Mouse (Mus musculus) kidney, postnatal 36 days (tissue): Measurements from ENCODE around the gene Camk1d.

Experiments
- DNase-seq, 2 experiments: peaks; one replicate each; pipeline ENCODE4 v3.0.0; 2021 to 2022; ENCODE audit warnings: mixed read lengths in 2 of 2

Gene Camk1d

DNA sequence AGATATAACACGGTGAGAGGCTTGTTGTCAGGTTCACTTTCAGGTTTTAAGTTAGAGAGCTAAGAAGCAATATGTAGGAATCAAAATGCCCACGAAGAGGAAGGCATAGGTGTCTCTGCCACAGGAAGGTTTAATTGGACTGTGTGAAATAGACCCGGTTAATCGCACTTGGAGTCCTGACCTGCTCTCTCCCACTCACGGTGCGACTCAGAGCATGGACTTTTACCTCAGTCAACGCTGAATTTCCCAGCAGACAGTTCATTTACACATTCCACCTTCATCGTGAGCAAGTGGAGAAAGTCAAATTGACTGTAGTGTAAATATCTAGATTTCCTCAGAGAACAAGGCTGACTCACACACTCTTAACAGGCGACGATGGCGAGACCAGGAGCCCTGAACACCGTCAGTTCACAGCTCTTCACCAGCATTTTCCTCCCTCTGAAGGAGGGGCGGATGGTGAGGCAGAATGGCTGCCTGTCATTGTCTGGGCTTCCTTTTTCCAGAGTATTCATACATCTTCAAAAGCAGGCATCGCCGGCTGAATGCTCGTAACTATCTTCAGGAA, 255.6 kb downstream of the Camk1d start:
- no peak for DNase-seq

DNA sequence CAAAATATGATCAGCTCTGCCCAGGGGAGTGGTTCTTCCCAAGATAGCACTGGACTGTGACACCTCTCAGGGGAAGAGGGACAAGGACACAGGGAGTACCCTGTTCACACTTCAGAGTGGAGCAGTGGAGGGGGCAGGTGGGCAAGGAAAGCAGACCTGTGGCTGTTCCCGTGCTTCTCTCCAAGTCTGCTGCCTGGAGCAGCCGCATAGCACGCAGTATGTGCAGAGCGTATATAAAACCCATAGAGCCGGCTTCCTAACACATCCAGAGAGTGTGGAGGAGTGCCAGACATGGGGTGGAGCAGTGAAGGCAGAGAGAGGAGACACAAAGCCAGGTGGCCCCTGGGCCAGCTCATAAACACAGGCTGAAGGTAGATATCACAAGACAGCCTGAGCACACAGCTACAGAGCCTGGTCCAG, 256.2 kb downstream of the Camk1d start:
- DNase-seq: no peak

- no peak for DNase-seq
Measured at GRCm38 (mm10) chr2:5456108-5456507, 258.2 kb downstream of the Camk1d start.

DNA sequence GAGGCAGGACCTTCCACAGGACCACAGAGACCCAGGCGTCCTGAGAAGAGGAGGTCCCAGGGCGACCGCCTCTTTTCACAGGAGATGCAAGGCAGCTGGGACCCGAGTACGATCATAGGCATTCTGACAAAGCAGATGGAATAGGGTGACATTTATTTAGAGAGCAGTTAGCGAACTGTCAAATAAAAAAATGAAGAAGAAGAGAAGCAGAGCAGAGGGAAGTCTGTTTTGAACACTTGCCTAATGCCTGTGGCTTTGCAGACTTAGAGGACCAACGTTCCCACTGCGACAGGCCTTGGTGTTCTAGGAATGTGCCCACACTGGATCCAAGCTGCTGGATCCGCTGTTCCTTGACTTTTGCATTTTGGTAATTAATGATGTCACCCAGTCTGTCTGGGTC, 259.5 kb downstream of the Camk1d start:
- peak in 1 of 2 experiments; percentile 1 for DNase-seq

DNA sequence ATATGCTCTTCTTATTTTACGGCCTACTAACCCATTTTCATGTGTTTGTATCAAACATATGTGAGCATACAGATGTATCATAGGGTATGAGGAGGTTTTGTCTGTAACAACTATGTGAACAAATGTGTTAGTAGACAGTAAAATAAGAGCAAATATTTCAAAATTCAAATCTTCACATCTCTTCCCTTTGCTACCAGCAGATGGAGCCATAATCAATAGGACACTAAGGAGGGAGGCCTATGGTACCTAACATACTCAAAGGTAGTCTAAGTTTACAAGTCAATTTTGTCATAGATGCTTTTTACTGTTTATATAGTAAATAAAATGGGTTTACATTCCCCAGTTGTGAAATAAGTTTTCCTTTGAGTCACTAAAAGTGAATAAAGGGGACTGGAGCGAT, 262.7 kb downstream of the Camk1d start:
- DNase-seq: peak; percentile 4 to 14

DNA sequence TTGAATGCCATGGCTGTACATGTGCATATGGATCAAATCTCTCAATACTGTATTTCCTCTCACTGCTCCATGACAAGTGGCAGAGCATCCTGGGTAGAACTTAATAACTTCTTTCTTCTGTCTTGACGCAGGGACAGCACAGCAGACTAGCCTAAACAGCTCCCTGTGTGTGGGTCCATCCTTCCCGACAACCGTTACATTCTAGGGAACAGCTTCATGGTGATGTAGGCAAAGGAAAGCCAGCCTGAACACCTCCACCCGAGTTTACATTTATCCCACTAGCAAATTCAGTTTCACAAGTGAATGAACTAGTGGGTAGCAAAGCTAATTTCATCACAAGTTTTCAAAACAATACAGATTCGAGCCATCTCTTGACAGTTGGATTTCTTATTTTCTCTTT, 269.0 kb downstream of the Camk1d start:
- DNase-seq: no peak

GRCm38 (mm10) chr2:5437690-5438089, 276.6 kb downstream of the Camk1d start:
- DNase-seq: no peak

DNA sequence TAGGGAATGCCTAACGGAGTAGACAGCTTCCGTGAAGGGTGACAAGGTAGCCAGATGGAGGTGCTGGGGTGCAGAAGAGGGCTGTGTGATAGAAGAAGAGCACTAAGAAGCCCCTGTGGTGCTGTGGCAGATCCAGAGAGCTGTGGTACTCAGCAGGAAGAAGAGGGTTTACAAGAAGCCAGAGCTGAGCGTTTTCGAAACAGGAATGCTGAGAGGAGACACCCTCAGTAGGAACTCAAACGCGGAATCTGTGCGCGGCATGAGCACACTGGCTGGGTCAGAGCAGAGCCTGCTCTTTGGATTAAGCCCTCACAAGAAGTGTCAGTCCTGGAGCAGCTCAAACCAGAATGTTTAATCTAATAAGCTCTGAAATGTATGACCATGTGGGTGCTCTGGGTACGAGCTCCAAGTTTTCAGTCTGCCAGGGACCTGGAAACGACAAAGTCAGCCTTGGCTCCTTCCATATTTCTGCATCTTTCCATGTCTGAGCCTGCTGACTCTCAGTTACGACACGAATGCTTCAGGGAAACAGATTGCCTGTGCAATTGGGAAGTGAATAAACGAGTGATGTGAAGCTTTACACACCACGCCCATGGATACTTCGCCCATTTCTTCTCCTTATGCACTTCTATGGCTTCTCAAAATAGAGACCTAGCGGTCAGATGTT, 278.6 kb downstream of the Camk1d start:
- DNase-seq: no peak

GRCm38 (mm10) chr2:5431309-5431708, 283.0 kb downstream of the Camk1d start:
- DNase-seq: peak; percentile 16 to 34

- no peak for DNase-seq
Measured at GRCm38 (mm10) chr2:5429921-5430320, 284.4 kb downstream of the Camk1d start.

GRCm38 (mm10) chr2:5426110-5426509, 288.2 kb downstream of the Camk1d start:
- no peak for DNase-seq

- no peak for DNase-seq
Measured at GRCm38 (mm10) chr2:5425612-5426011, 288.7 kb downstream of the Camk1d start.

DNA sequence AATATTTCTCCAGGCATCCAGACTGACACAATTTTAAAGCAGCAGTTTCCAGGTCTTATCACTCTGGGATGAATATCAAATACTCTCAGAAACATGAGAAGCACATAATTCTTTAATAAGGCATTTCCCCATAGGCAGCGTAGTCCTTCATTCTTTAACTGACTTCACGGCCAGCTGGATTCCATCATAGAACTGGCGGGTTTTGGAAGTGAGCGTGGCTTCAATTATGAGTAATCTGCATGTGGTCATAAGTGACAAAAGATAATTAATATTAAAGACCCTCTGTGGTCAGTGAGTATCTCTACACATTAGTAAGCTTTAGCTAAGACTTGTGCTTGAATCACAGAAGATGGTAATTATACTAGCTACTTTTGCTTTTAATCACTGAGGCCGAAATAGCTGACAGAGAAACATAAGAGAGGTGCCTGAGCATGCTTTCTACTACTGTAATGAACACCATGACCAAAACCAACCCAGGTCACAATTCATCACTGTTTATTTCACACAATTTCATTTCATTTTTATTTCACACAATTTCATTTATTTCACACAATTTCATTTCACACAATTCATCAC, 293.6 kb downstream of the Camk1d start:
- no peak for DNase-seq

GRCm38 (mm10) chr2:5418802-5419201, 295.5 kb downstream of the Camk1d start:
- DNase-seq: no peak

- peak in 1 of 2 experiments; percentile 23 for DNase-seq
Measured at GRCm38 (mm10) chr2:5417158-5418032, 296.9 kb downstream of the Camk1d start.

DNA sequence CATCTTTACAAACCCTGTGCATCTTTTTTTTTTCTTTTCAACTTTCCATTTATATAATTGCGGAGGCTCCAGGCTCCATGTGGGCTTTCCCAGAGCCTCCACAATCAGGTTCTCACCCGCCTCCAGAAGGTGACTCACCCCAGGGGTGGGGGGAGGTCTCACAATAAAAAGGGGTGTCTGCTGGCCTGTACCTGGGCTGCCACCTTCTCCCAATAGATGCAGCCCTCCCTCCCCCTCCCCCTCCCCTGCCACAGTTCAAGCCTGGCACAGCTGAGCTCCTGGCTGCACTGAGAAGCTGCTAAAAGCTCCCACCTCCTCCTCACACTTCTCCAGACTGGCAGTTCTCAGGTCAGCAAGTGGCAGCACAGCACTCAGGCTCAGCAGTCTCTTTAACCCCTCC, 302.5 kb downstream of the Camk1d start:
- no peak for DNase-seq

GRCm38 (mm10) chr2:5403850-5404249, 310.5 kb downstream of the Camk1d start:
- DNase-seq: peak in 1 of 2 experiments; percentile 41

GRCm38 (mm10) chr2:5402036-5402435, 312.3 kb downstream of the Camk1d start:
- no peak for DNase-seq

- DNase-seq: no peak
Measured at GRCm38 (mm10) chr2:5398505-5398904, 315.8 kb downstream of the Camk1d start.

DNA sequence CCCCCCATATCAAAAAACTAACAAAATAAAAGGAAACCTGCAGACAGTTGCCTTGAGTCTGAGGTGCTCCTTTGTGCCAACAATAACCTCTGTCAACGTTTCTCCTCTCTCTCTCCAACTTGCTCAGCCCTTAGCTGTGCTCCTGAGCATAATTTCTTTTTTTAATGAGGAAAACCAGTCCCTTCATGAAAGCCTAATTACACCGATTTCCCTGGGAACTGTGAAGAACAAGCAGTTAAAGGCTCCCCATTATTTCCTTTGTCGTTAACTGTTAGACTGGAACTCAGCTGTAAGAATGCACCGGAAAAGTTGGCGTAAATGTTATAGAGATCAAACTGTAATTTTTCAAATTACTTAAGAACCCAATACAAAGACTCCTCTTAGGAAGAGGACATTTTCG, 316.3 kb downstream of the Camk1d start:
- DNase-seq: no peak

GRCm38 (mm10) chr2:5397468-5397867, 316.8 kb downstream of the Camk1d start:
- no peak for DNase-seq

GRCm38 (mm10) chr2:5396415-5396814, 317.9 kb downstream of the Camk1d start:
- peak in 1 of 2 experiments; percentile 17 for DNase-seq

DNA sequence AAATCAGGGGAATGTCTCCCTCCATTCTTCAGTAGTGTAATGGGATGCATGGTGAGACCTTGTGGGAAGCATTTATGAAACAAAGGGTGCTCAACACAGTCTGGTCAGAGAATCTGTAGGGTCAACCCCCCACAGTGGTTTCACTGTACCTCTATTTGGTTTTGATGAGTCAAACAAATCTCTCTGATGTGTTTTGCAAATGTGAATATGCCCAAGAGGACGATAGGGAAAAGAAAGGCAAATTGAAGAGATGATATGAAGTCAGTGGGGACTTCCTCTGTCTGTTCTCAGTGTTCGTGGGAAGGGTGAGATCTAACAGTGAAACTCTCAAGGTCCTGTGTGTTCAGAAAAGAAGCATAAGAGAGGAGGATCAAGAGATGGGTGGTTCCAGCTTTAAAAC, 318.4 kb downstream of the Camk1d start:
- no peak for DNase-seq
